Mouse (Mus musculus): ENCODE results near the gene Timm10b. TPM values are rescaled to one million over a fixed set of nuclear protein-coding genes. Genes with fewer than 3 reads are reported as not detected.

Timm10b gene
- total RNA-seq (2022), result 10 to 100 TPM; 57.2 to 68.1 (median 62.0) TPM

- DNase-seq (ENCODE audit: low spot score in 2 of 2), result no peak
These were observed at the start of gene Timm10b for GRCm38 (mm10) chr7:105639756-105640155. TSS of gene Timm10b (plus strand) at chr7:105640056.

- DNase-seq (ENCODE audit: low spot score in 2 of 2), result no peak
These were observed 49.8 kb upstream of the Timm10b start for GRCm38 (mm10) chr7:105590097-105590496.

- peak; percentile 29 to 34 for DNase-seq (ENCODE audit: low spot score in 2 of 2)
These were observed 36.8 kb upstream of the Timm10b start for GRCm38 (mm10) chr7:105602860-105603623.

- DNase-seq (ENCODE audit: low spot score in 2 of 2), result no peak
These were observed 31.4 kb upstream of the Timm10b start for GRCm38 (mm10) chr7:105608467-105608866.

GRCm38 (mm10) chr7:105611767-105612166, 28.1 kb upstream of the Timm10b start:
- DNase-seq (ENCODE audit: low spot score in 2 of 2), result no peak

- no peak for DNase-seq (ENCODE audit: low spot score in 2 of 2)
These were observed 25.5 kb upstream of the Timm10b start for GRCm38 (mm10) chr7:105614400-105614799.

GRCm38 (mm10) chr7:105615720-105616119, 24.1 kb upstream of the Timm10b start:
- DNase-seq (ENCODE audit: low spot score in 2 of 2), result no peak

GRCm38 (mm10) chr7:105616561-105616960, 23.3 kb upstream of the Timm10b start:
- no peak for DNase-seq (ENCODE audit: low spot score in 2 of 2)

- DNase-seq (ENCODE audit: low spot score in 2 of 2), result no peak
These were observed 22.0 kb upstream of the Timm10b start for GRCm38 (mm10) chr7:105617810-105618209.

GRCm38 (mm10) chr7:105619701-105620100, 20.2 kb upstream of the Timm10b start:
- DNase-seq (ENCODE audit: low spot score in 2 of 2), result no peak

- DNase-seq (ENCODE audit: low spot score in 2 of 2), result no peak
These were observed 18.8 kb upstream of the Timm10b start for GRCm38 (mm10) chr7:105621053-105621452.

GRCm38 (mm10) chr7:105621646-105622292, 18.1 kb upstream of the Timm10b start:
- DNase-seq (ENCODE audit: low spot score in 2 of 2), result no peak

- no peak for DNase-seq (ENCODE audit: low spot score in 2 of 2)
These were observed 14.5 kb upstream of the Timm10b start for GRCm38 (mm10) chr7:105625397-105625796.

GRCm38 (mm10) chr7:105628633-105629032, 11.2 kb upstream of the Timm10b start:
- peak; percentile 16 to 42 for DNase-seq (ENCODE audit: low spot score in 2 of 2)

GRCm38 (mm10) chr7:105632551-105632972, 7.3 kb upstream of the Timm10b start:
- DNase-seq (ENCODE audit: low spot score in 2 of 2), result no peak

GRCm38 (mm10) chr7:105633127-105633800, 6.6 kb upstream of the Timm10b start, which contains the start of gene Trim3:
TSS of gene Trim3 (minus strand) at chr7:105633571.
- DNase-seq (ENCODE audit: low spot score in 2 of 2), result peak; percentile 81 to 88

- no peak for DNase-seq (ENCODE audit: low spot score in 2 of 2)
These were observed 6.1 kb upstream of the Timm10b start for GRCm38 (mm10) chr7:105633801-105634135.

- no peak for DNase-seq (ENCODE audit: low spot score in 2 of 2)
These were observed 5.5 kb upstream of the Timm10b start for GRCm38 (mm10) chr7:105634272-105634920.

GRCm38 (mm10) chr7:105635726-105636125, 4.1 kb upstream of the Timm10b start:
- no peak for DNase-seq (ENCODE audit: low spot score in 2 of 2)

GRCm38 (mm10) chr7:105638776-105639175, 1.1 kb upstream of the Timm10b start:
- DNase-seq (ENCODE audit: low spot score in 2 of 2), result no peak

- DNase-seq (ENCODE audit: low spot score in 2 of 2), result no peak
These were observed 552 bp upstream of the Timm10b start for GRCm38 (mm10) chr7:105639304-105639703.

Measured in gastrocnemius, adult 8-10 months (tissue).